Mouse (Mus musculus): Measurements from ENCODE around the gene Gm3182. TPM values are rescaled to one million over a fixed set of nuclear protein-coding genes. Genes with fewer than 3 reads are reported as not detected.
"Not testable (repeated sequence)": the region's sequence is repeated elsewhere in the genome, so short reads cannot be mapped to it uniquely, and the experiment has no call there.

Gene Gm3182
- not detected in 2 replicates for total RNA-seq (2014; fragmentation: Nextera tagmentation)
- 0.49 TPM in 1 of 2 replicates, not detected in the other for total RNA-seq (2017)
- not detected in 2 replicates for polyA plus RNA-seq (2012)

- H3K36me3 ChIP-seq (replicated peaks); H3K4me1 ChIP-seq (ENCODE audit: insufficient read depth, low read depth, low read length); DNase-seq (ENCODE audit: low spot score); H3K27me3 ChIP-seq (ENCODE audit: insufficient read depth, low read length); H3K4me3 ChIP-seq (ENCODE audit: low read depth, low read length); ATAC-seq (ENCODE audit: extremely low read depth, insufficient number of reproducible peaks, low FRiP score, poor library complexity, severe bottlenecking); H3K9me3 ChIP-seq (replicated peaks): not testable (repeated sequence)
Measured at GRCm38 (mm10) chr14:4481445-4481844, at the start of gene Gm3182. Gene Gm3182 (plus strand): TSS chr14:4481745.

GRCm38 (mm10) chr14:4499425-4499824 lies 17.9 kb downstream of the Gm3182 start:
- not testable (repeated sequence) for H3K9me3 ChIP-seq (replicated peaks); H3K4me3 ChIP-seq (ENCODE audit: low read depth, low read length); H3K4me1 ChIP-seq (ENCODE audit: insufficient read depth, low read depth, low read length); H3K27me3 ChIP-seq (ENCODE audit: insufficient read depth, low read length); DNase-seq (ENCODE audit: low spot score); H3K36me3 ChIP-seq (replicated peaks); ATAC-seq (ENCODE audit: extremely low read depth, insufficient number of reproducible peaks, low FRiP score, poor library complexity, severe bottlenecking)

Other genes starting within 250 kb of the Gm3182 start
- not detected in 2 replicates for gene Gm3138, start 232.1 kb upstream of the Gm3182 start, total RNA-seq (2014; fragmentation: Nextera tagmentation)
- gene Gm3138, start 232.1 kb upstream of the Gm3182 start, total RNA-seq (2017) = 0.11 TPM in 1 of 2 replicates, not detected in the other
- not detected in 2 replicates for gene Gm3138, start 232.1 kb upstream of the Gm3182 start, polyA plus RNA-seq (2012)
- not detected in 2 replicates for gene Gm3149, start 164.5 kb upstream of the Gm3182 start, total RNA-seq (2014; fragmentation: Nextera tagmentation)
- not detected in 2 replicates for gene Gm3149, start 164.5 kb upstream of the Gm3182 start, total RNA-seq (2017)
- not detected in 2 replicates for gene Gm3149, start 164.5 kb upstream of the Gm3182 start, polyA plus RNA-seq (2012)
- not detected in 2 replicates for gene 2610042L04Rik, start 147.0 kb upstream of the Gm3182 start, total RNA-seq (2014; fragmentation: Nextera tagmentation)
- gene 2610042L04Rik, start 147.0 kb upstream of the Gm3182 start, total RNA-seq (2017) = 0.44 TPM in 1 of 2 replicates, not detected in the other
- gene 2610042L04Rik, start 147.0 kb upstream of the Gm3182 start, polyA plus RNA-seq (2012) = not detected in 2 replicates
- not detected in 2 replicates for gene Gm3159, start 84.2 kb upstream of the Gm3182 start, total RNA-seq (2014; fragmentation: Nextera tagmentation)
- gene Gm3159, start 84.2 kb upstream of the Gm3182 start, total RNA-seq (2017) = 0.17 and 0.44 TPM in 2 replicates
- not detected in 2 replicates for gene Gm3159, start 84.2 kb upstream of the Gm3182 start, polyA plus RNA-seq (2012)
- gene Gm3164, start 66.3 kb upstream of the Gm3182 start, total RNA-seq (2014; fragmentation: Nextera tagmentation) = not detected in 2 replicates
- gene Gm3164, start 66.3 kb upstream of the Gm3182 start, total RNA-seq (2017) = 0.06 TPM in 1 of 2 replicates, not detected in the other
- gene Gm3164, start 66.3 kb upstream of the Gm3182 start, polyA plus RNA-seq (2012) = not detected in 2 replicates
- not detected in 2 replicates for gene Gm3173, start 50.8 kb upstream of the Gm3182 start, total RNA-seq (2014; fragmentation: Nextera tagmentation)
- gene Gm3173, start 50.8 kb upstream of the Gm3182 start, total RNA-seq (2017) = not detected in 2 replicates
- gene Gm3173, start 50.8 kb upstream of the Gm3182 start, polyA plus RNA-seq (2012) = not detected in 2 replicates
- gene Gm3047, start 73.7 kb downstream of the Gm3182 start, total RNA-seq (2014; fragmentation: Nextera tagmentation) = not detected in 2 replicates
- not detected in 2 replicates for gene Gm3047, start 73.7 kb downstream of the Gm3182 start, total RNA-seq (2017)
- not detected in 2 replicates for gene Gm3047, start 73.7 kb downstream of the Gm3182 start, polyA plus RNA-seq (2012)
- not detected in 2 replicates for gene Gm8159, start 150.6 kb downstream of the Gm3182 start, total RNA-seq (2014; fragmentation: Nextera tagmentation)
- gene Gm8159, start 150.6 kb downstream of the Gm3182 start, total RNA-seq (2017) = 0.17 TPM in 1 of 2 replicates, not detected in the other
- not detected in 2 replicates for gene Gm8159, start 150.6 kb downstream of the Gm3182 start, polyA plus RNA-seq (2012)
- gene Gm3239, start 182.4 kb downstream of the Gm3182 start, total RNA-seq (2014; fragmentation: Nextera tagmentation) = not detected in 2 replicates
- 0.05 TPM in 1 of 2 replicates, not detected in the other for gene Gm3239, start 182.4 kb downstream of the Gm3182 start, total RNA-seq (2017)
- gene Gm3239, start 182.4 kb downstream of the Gm3182 start, polyA plus RNA-seq (2012) = not detected in 2 replicates
- gene Gm7876, start 227.5 kb downstream of the Gm3182 start, total RNA-seq (2014; fragmentation: Nextera tagmentation) = not detected in 2 replicates
- not detected in 2 replicates for gene Gm7876, start 227.5 kb downstream of the Gm3182 start, total RNA-seq (2017)
- not detected in 2 replicates for gene Gm7876, start 227.5 kb downstream of the Gm3182 start, polyA plus RNA-seq (2012)
- not detected in 2 replicates for gene Gm3252, start 245.0 kb downstream of the Gm3182 start, total RNA-seq (2014; fragmentation: Nextera tagmentation)
- gene Gm3252, start 245.0 kb downstream of the Gm3182 start, total RNA-seq (2017) = not detected in 2 replicates
- gene Gm3252, start 245.0 kb downstream of the Gm3182 start, polyA plus RNA-seq (2012) = not detected in 2 replicates

Measured in G1E (cell line).